Mouse (Mus musculus) midbrain, postnatal 0 days (tissue): Measurements from ENCODE around the gene 4931422A03Rik. TPM values are rescaled to one million over a fixed set of nuclear protein-coding genes. Genes with fewer than 3 reads are reported as not detected.

ENCODE experiments used
- ATAC-seq: fragments of 200-750 bp; cut with Nextera tagmentation; 2 replicates; pipeline ENCODE4 v1.8.0; 2017; ENCODE audit warnings: moderate number of reproducible peaks, mild to moderate bottlenecking, moderate TSS enrichment, moderate library complexity; ENCODE audit not compliant: low FRiP score
- DNase-seq: peaks from one replicate; pipeline ENCODE4 v3.0.0-alpha.2; 2015; ENCODE audit warnings: low spot score
- H3K27ac ChIP-seq: fragments of 300-500 bp; sonication (generic); 2 replicates; pipeline ENCODE4 v1.5.1; 2014; ENCODE audit warnings: low read depth, mild to moderate bottlenecking, low read length, mixed read lengths
- H3K27me3 ChIP-seq: fragments of 300-500 bp; sonication (generic); 2 replicates; pipeline ENCODE4 v1.6.1; 2014; ENCODE audit warnings: low read length, control low read depth, mixed read lengths; ENCODE audit not compliant: insufficient read depth
- H3K36me3 ChIP-seq: fragments of 300-500 bp; sonication (generic); 2 replicates; pipeline ENCODE4 v1.6.1; 2014; ENCODE audit warnings: low read length, control low read depth, mixed read lengths; ENCODE audit not compliant: insufficient read depth
- H3K4me1 ChIP-seq: fragments of 300-500 bp; sonication (generic); 2 replicates; pipeline ENCODE4 v1.6.1; 2014; ENCODE audit warnings: mild to moderate bottlenecking, control low read depth, antibody characterized with exemption, low read length, mixed read lengths; ENCODE audit not compliant: insufficient read depth
- H3K4me2 ChIP-seq: fragments of 300-500 bp; sonication (generic); 2 replicates; pipeline ENCODE4 v1.6.1; 2014; ENCODE audit warnings: low read depth, mild to moderate bottlenecking, low read length, mixed read lengths; ENCODE audit not compliant: poor library complexity, severe bottlenecking
- H3K4me3 ChIP-seq: fragments of 300-500 bp; sonication (generic); 2 replicates; pipeline ENCODE4 v1.5.1; 2014; ENCODE audit warnings: low read depth, mild to moderate bottlenecking, low read length, moderate library complexity
- H3K9ac ChIP-seq: fragments of 300-500 bp; sonication (generic); replicated peaks from 2 replicates; pipeline ENCODE4 v1.6.1; 2014; ENCODE audit warnings: mild to moderate bottlenecking, low read length, moderate library complexity, mixed read lengths; ENCODE audit not compliant: poor library complexity, severe bottlenecking
- H3K9me3 ChIP-seq: fragments of 300-500 bp; sonication (generic); 2 replicates; pipeline ENCODE4 v1.6.1; 2016; ENCODE audit warnings: low read length, control low read depth
- CTCF ChIP-seq: IDR thresholded peaks from 2 replicates; pipeline ENCODE4 v1.5.1; 2016; ENCODE audit warnings: antibody characterized with exemption, mild to moderate bottlenecking
- WGBS: fragments of 180-500 bp; shearing (Covaris S2); extraction: QIAGEN DNeasy Blood & Tissue Kit; methylation state at CpG from one replicate; pipeline ENCODE4 v1.1.7; 2014; 5-methylcytosine and 5-hydroxymethylcytosine counted together
- polyA plus RNA-seq: library from polyadenylated mRNA; unstranded; fragments of >200 nt; fragmentation: Nextera tagmentation; extraction: Ambion mirVana; gene quantifications from 2 replicates; pipeline ENCODE4 v1.2.1, GENCODE M21; 2015
- total RNA-seq: library from RNA; depleted of rRNA; stranded (reverse); fragments of >200 nt; gene quantifications from 2 replicates; pipeline ENCODE4 v1.2.3, GENCODE M21; 2014

The 4931422A03Rik gene
- total and polyA plus RNA-seq, 2 experiments from 2014 or later: 2.8 TPM; not detected in 1

DNA sequence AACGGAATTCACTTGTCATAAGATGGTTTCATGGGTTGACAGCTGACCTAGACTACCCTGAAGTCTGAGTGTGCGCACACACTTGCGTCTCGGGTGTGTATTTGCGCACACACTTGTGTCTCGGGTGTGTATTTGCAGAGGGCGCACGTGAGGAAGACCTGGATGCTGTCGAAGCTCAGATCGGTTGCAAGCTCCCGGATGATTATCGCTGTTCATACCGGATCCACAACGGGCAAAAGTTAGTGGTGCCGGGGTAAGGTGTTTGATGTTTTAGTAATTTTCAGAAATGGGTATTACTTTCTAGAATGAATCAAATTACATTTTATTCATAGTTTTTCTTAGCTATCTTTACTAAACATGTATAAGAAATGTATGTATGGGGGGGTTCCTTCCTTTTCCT lies 14.6 kb upstream of the 4931422A03Rik start:
- no peak for ATAC-seq
- H3K27ac ChIP-seq: no peak overlapping the region
- no peaks in the 10 kb centered on the region for H3K27me3 ChIP-seq
- no peak overlapping the region for H3K9ac ChIP-seq
- H3K36me3 ChIP-seq: peaks cover 24% of the 10 kb centered on the region
- H3K9me3 ChIP-seq: no peaks in the 10 kb centered on the region
- no peak for DNase-seq
- no peak for TF ChIP-seq CTCF
- H3K4me3 ChIP-seq: no peak overlapping the region
- WGBS: 97% methylated on average over 15 of the region's 15 CpGs
- H3K4me2 ChIP-seq: no peak overlapping the region
- H3K4me1 ChIP-seq: no peaks in the 10 kb centered on the region

DNA sequence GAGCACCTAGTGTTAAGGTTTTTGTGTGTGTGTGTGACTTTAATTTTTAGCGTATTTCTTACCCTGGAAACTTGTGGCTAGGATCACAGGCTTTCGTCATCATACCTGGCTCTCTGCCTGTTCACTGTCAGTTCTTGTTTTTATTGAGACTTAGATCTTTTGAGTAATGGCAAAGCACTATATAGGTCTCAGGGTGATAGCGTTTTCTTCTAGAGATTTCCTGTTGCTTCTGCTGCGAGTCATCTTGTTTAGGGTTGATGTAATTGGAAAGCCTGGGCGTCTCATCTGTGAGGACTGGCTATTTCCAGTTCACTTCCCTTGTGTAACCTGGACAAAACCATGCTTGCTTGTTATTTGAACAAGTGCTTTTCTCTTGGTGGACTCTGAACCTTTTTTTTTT lies 13.5 kb upstream of the 4931422A03Rik start:
- TF ChIP-seq CTCF: no peak
- WGBS: 82% methylated on average over 5 of the region's 5 CpGs

DNA sequence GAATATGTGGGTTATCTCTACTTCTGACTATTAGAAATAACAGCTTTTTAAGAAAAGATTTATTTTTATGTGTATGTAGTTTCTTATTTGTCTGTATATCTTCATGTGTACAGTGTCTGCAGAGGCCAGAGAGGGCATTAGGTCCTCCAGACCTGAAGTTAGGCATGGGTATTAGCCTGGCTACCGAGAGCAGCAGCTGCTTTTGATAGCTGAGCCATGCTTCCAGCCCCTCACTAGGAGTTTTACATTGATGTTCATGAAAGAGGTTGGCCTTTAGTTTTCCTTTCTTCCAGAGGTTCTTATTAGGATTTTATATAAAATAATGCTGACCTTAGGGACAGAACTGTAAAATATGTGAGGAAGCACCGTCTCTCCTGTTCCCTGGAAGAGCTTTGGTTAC lies 10.1 kb upstream of the 4931422A03Rik start:
- Histone ChIP-seq H3K27ac (no peak overlapping the region), H3K4me1 (no peaks in the 10 kb centered on the region), H3K4me2 (no peak overlapping the region), H3K36me3 (peaks cover 32% of the 10 kb centered on the region), H3K4me3 (no peak overlapping the region), H3K9me3 (no peaks in the 10 kb centered on the region), H3K9ac (no peak overlapping the region), H3K27me3 (no peaks in the 10 kb centered on the region)
- TF ChIP-seq CTCF: no peak
- ATAC-seq (no peak), DNase-seq (no peak)
- 44% methylated on average over 2 of the region's 2 CpGs for WGBS

More for the DNA sequence above, 13.5 kb upstream of the 4931422A03Rik start:
- Histone ChIP-seq H3K4me1 (no peaks in the 10 kb centered on the region), H3K9me3 (no peaks in the 10 kb centered on the region), H3K27ac (no peak overlapping the region), H3K27me3 (no peaks in the 10 kb centered on the region), H3K36me3 (peaks cover 25% of the 10 kb centered on the region), H3K9ac (no peak overlapping the region), H3K4me3 (no peak overlapping the region), H3K4me2 (no peak overlapping the region)
- no peak for ATAC-seq
- no peak for DNase-seq

DNA sequence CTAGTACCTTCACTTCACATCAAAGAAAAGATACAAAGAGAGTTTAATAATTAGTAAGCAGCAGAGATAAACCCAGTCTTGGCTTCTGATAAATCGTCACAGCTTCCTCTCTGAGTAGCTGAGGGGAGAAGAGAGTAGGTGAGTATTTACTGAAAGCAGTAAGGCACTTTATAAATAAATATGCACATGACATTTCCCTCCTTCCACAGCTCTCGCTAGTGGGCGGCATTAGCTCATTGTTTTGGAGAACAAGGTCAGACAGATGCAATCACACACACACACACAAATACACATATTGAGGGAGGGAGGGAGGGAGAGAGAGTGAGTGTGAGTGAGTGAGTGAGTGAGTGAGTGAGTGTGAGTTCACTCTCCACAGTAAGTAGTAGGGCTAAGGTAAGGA lies 8.2 kb upstream of the 4931422A03Rik start:
- no peak overlapping the region for H3K4me2 ChIP-seq
- DNase-seq: no peak
- H3K9ac ChIP-seq: no peak overlapping the region
- ATAC-seq: no peak
- H3K36me3 ChIP-seq: peaks cover 34% of the 10 kb centered on the region
- H3K27me3 ChIP-seq: no peaks in the 10 kb centered on the region
- H3K4me3 ChIP-seq: no peak overlapping the region
- H3K9me3 ChIP-seq: no peaks in the 10 kb centered on the region
- H3K27ac ChIP-seq: no peak overlapping the region
- H3K4me1 ChIP-seq: no peaks in the 10 kb centered on the region
- TF ChIP-seq CTCF: no peak
- WGBS: 77% methylated on average over 3 of the region's 3 CpGs

DNA sequence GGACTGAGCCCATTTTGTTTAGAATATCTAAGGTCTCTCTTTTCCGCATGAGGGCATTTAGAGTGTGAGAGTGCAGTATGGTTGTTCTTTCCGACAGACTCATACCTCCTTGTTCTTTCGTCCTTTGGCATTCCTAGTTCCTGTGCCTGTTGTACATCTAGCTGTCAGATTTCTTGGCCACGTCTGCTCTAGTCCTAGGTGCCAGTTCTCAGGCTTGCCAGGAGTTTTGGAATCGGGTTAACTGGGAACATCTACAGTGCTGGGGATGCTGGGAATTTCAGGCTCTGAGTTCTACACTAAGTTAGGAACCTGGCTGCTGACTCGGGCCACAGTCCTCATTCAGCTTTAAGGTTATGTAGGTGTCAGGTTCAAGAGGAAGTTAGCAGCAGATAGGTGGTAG lies 7.4 kb upstream of the 4931422A03Rik start:
- no peak for DNase-seq
- H3K4me2 ChIP-seq: no peak overlapping the region
- no peak overlapping the region for H3K9ac ChIP-seq
- no peak for TF ChIP-seq CTCF
- H3K27me3 ChIP-seq: no peaks in the 10 kb centered on the region
- peaks cover 31% of the 10 kb centered on the region for H3K36me3 ChIP-seq
- H3K4me3 ChIP-seq: no peak overlapping the region
- no peaks in the 10 kb centered on the region for H3K9me3 ChIP-seq
- no peak overlapping the region for H3K27ac ChIP-seq
- 86% methylated on average over 6 of the region's 6 CpGs for WGBS
- ATAC-seq: no peak
- no peaks in the 10 kb centered on the region for H3K4me1 ChIP-seq

DNA sequence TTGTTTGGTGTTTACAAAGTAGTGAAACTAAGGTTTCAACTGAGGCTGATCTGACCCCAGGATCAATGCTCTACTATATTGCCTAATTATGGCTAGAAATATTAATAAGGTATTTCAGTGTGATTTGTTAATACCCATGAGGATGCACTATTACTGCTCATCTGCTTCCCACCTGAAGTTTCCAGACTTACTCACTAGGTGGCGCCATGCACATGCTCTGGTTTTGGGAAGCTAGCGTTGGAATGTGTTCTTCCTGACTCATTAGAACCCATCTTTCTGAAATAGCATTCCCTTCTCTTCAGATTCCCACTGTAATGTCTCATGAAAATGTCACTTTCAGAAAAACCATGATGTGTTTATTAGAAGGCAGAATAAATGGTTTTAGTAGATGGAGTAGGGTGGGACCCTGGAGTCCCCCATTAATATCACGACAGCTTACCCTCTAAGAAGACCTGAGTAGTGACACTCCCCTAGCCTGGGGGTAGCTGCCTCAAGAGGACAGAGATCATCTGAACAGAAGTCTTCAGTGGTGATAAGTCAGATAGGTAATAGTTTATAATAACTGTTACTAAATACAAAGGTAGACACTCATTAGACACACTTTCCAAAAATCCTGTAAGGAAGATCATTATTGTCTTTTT lies 6.8 kb upstream of the 4931422A03Rik start:
- no peak overlapping the region for H3K27ac ChIP-seq
- TF ChIP-seq CTCF: peak; percentile 93
- H3K9me3 ChIP-seq: no peaks in the 10 kb centered on the region
- H3K4me2 ChIP-seq: no peak overlapping the region
- 33% methylated on average over 3 of the region's 3 CpGs for WGBS
- H3K9ac ChIP-seq: no peak overlapping the region
- no peaks in the 10 kb centered on the region for H3K4me1 ChIP-seq
- no peak for ATAC-seq
- peaks cover 27% of the 10 kb centered on the region for H3K36me3 ChIP-seq
- no peak overlapping the region for H3K4me3 ChIP-seq
- peak; percentile 76 for DNase-seq
- no peaks in the 10 kb centered on the region for H3K27me3 ChIP-seq
